Mouse (Mus musculus) midbrain, embryonic 12.5 days (tissue): ENCODE measurements around the gene Atrip. TPM values are rescaled to one million over a fixed set of nuclear protein-coding genes. Genes with fewer than 3 reads are reported as not detected.

Experiments used
- ATAC-seq: fragments of 200-750 bp; cut with Nextera tagmentation; 2 replicates; pipeline ENCODE4 v1.8.0; 2017; ENCODE audit warnings: low read depth, moderate TSS enrichment, moderate library complexity; ENCODE audit not compliant: low FRiP score
- H3K27ac ChIP-seq: fragments of 300-500 bp; sonication (generic); replicated peaks from 2 replicates; pipeline ENCODE4 v1.5.1; 2016; ENCODE audit warnings: mild to moderate bottlenecking
- H3K27me3 ChIP-seq: fragments of 300-500 bp; sonication (generic); 2 replicates; pipeline ENCODE4 v1.6.1; 2016; ENCODE audit warnings: mild to moderate bottlenecking
- H3K36me3 ChIP-seq: fragments of 300-500 bp; sonication (generic); 2 replicates; pipeline ENCODE4 v1.6.1; 2016
- H3K4me1 ChIP-seq: fragments of 300-500 bp; sonication (generic); 2 replicates; pipeline ENCODE4 v1.6.1; 2016
- H3K4me2 ChIP-seq: fragments of 300-500 bp; sonication (generic); replicated peaks from 2 replicates; pipeline ENCODE4 v1.6.1; 2016; ENCODE audit warnings: mild to moderate bottlenecking, moderate library complexity
- H3K4me3 ChIP-seq: fragments of 300-500 bp; sonication (generic); 2 replicates; pipeline ENCODE4 v1.5.1; 2016; ENCODE audit warnings: mild to moderate bottlenecking
- H3K9ac ChIP-seq: fragments of 300-500 bp; sonication (generic); replicated peaks from 2 replicates; pipeline ENCODE4 v1.6.1; 2016; ENCODE audit warnings: mild to moderate bottlenecking, moderate library complexity
- H3K9me3 ChIP-seq: fragments of 300-500 bp; sonication (generic); 2 replicates; pipeline ENCODE4 v1.6.1; 2016; ENCODE audit warnings: mild to moderate bottlenecking
- WGBS: fragments of 180-500 bp; shearing (Covaris S2); methylation state at CpG from one replicate; pipeline ENCODE4 v1.1.7; 2016; 5-methylcytosine and 5-hydroxymethylcytosine counted together
- polyA plus RNA-seq: library from polyadenylated mRNA; unstranded; fragments of >200 nt; fragmentation: Nextera tagmentation; extraction: Ambion mirVana; gene quantifications from 2 replicates; pipeline ENCODE4 v1.2.1, GENCODE M21; 2016

Gene Atrip
- polyA plus RNA-seq, 1 experiment from 2014 or later, result 32.0 TPM

GRCm38 (mm10) chr9:109082124-109082800 is 8.3 kb upstream of the Atrip start, which contains the start of the genes Ccdc51 and Tma7:
TSS of gene Ccdc51 (plus strand) at chr9:109082493.
TSS of gene Tma7 (minus strand) at chr9:109082587.
- Histone ChIP-seq H3K27me3 (no peaks in the 10 kb centered on the region), H3K4me1 (peaks cover 22% of the 10 kb centered on the region), H3K9me3 (no peaks in the 10 kb centered on the region), H3K27ac (peak within 1 kb of the TSS; percentile 63), H3K36me3 (peaks cover 26% of the 10 kb centered on the region), H3K4me3 (peak within 1 kb of the TSS; percentile 70), H3K4me2 (peak within 1 kb of the TSS; percentile 92), H3K9ac (peak within 1 kb of the TSS; percentile 88)
- peak; percentile 98 for ATAC-seq
- WGBS, result under 1% methylated on average over 37 of the region's 37 CpGs

- peak overlapping the region; percentile 70 for H3K4me3 ChIP-seq
- H3K9ac ChIP-seq, result peak overlapping the region; percentile 88
- H3K4me1 ChIP-seq, result peaks cover 22% of the 10 kb centered on the region
- peak overlapping the region; percentile 63 for H3K27ac ChIP-seq
- H3K27me3 ChIP-seq, result no peaks in the 10 kb centered on the region
- ATAC-seq, result peak; percentile 13; the same call in 1 of the 2 replicates
- peak overlapping the region; percentile 92 for H3K4me2 ChIP-seq
- H3K9me3 ChIP-seq, result no peaks in the 10 kb centered on the region
- WGBS, result 5% methylated on average over 11 of the region's 11 CpGs
- H3K36me3 ChIP-seq, result peaks cover 26% of the 10 kb centered on the region
These were observed 7.8 kb upstream of the Atrip start for GRCm38 (mm10) chr9:109081749-109082123.

GRCm38 (mm10) chr9:109080516-109080915 is 6.6 kb upstream of the Atrip start:
- peaks cover 22% of the 10 kb centered on the region for H3K4me1 ChIP-seq
- no peak overlapping the region for H3K9ac ChIP-seq
- ATAC-seq, result no peak
- H3K9me3 ChIP-seq, result no peaks in the 10 kb centered on the region
- peaks cover 26% of the 10 kb centered on the region for H3K36me3 ChIP-seq
- H3K27me3 ChIP-seq, result no peaks in the 10 kb centered on the region
- 95% methylated on average over 3 of the region's 3 CpGs for WGBS
- no peak overlapping the region for H3K27ac ChIP-seq
- H3K4me2 ChIP-seq, result peak overlapping the region; percentile 92; the same call in 1 of the 2 replicates
- no peak overlapping the region; the same call in 1 of the 2 replicates for H3K4me3 ChIP-seq

GRCm38 (mm10) chr9:109068095-109068735 is 5.7 kb downstream of the Atrip start:
- no peak overlapping the region for H3K4me2 ChIP-seq
- H3K9me3 ChIP-seq, result no peaks in the 10 kb centered on the region

GRCm38 (mm10) chr9:109060898-109061295 is 13.0 kb downstream of the Atrip start:
- no peak for ATAC-seq
- Histone ChIP-seq H3K4me1 (peaks cover 11% of the 10 kb centered on the region), H3K4me2 (no peak overlapping the region), H3K36me3 (peaks cover 79% of the 10 kb centered on the region), H3K4me3 (no peak overlapping the region), H3K9ac (no peak overlapping the region), H3K27ac (no peak overlapping the region), H3K9me3 (no peaks in the 10 kb centered on the region), H3K27me3 (no peaks in the 10 kb centered on the region)
- 94% methylated on average over 5 of the region's 5 CpGs for WGBS

More at GRCm38 (mm10) chr9:109068095-109068735, 5.7 kb downstream of the Atrip start:
- Histone ChIP-seq H3K9ac (no peak overlapping the region), H3K27me3 (no peaks in the 10 kb centered on the region), H3K27ac (no peak overlapping the region), H3K4me1 (peaks cover 13% of the 10 kb centered on the region), H3K36me3 (peaks cover 86% of the 10 kb centered on the region), H3K4me3 (no peak overlapping the region)
- 95% methylated on average over 3 of the region's 3 CpGs for WGBS
- ATAC-seq, result no peak

- H3K27me3 ChIP-seq, result no peaks in the 10 kb centered on the region
- H3K4me1 ChIP-seq, result peaks cover 12% of the 10 kb centered on the region
- H3K4me3 ChIP-seq, result no peak overlapping the region
- WGBS, result 92% methylated on average over 16 of the region's 16 CpGs
- no peak overlapping the region for H3K4me2 ChIP-seq
- no peaks in the 10 kb centered on the region for H3K9me3 ChIP-seq
- peak overlapping the region; percentile 75; the same call in 1 of the 2 replicates for H3K27ac ChIP-seq
- no peak for ATAC-seq
- peaks cover 74% of the 10 kb centered on the region for H3K36me3 ChIP-seq
- H3K9ac ChIP-seq, result peak overlapping the region; percentile 56; the same call in 1 of the 2 replicates
These were observed 13.6 kb downstream of the Atrip start for GRCm38 (mm10) chr9:109060184-109060897.

- Histone ChIP-seq H3K9me3 (no peaks in the 10 kb centered on the region), H3K9ac (peak within 1 kb of the TSS; percentile 56), H3K27ac (peak within 1 kb of the TSS; percentile 75), H3K4me2 (peak within 1 kb of the TSS; percentile 45), H3K4me3 (peak within 1 kb of the TSS; percentile 33), H3K36me3 (peaks cover 63% of the 10 kb centered on the region), H3K4me1 (peaks cover 21% of the 10 kb centered on the region), H3K27me3 (no peaks in the 10 kb centered on the region)
- peak; percentile 54 for ATAC-seq
- WGBS, result 29% methylated on average over 15 of the region's 15 CpGs
These were observed 14.6 kb downstream of the Atrip start, which contains the start of gene Trex1 for GRCm38 (mm10) chr9:109059136-109059903. TSS of gene Trex1 (minus strand) at chr9:109059734.

GRCm38 (mm10) chr9:109058006-109058765 is 15.7 kb downstream of the Atrip start:
- 93% methylated on average over 19 of the region's 19 CpGs for WGBS
- peaks cover 52% of the 10 kb centered on the region for H3K36me3 ChIP-seq
- peaks cover 22% of the 10 kb centered on the region for H3K4me1 ChIP-seq
- H3K4me3 ChIP-seq, result no peak overlapping the region
- H3K4me2 ChIP-seq, result no peak overlapping the region
- H3K9ac ChIP-seq, result no peak overlapping the region
- H3K9me3 ChIP-seq, result no peaks in the 10 kb centered on the region
- ATAC-seq, result no peak
- H3K27ac ChIP-seq, result no peak overlapping the region
- no peaks in the 10 kb centered on the region for H3K27me3 ChIP-seq

- no peak for ATAC-seq
These were observed 16.4 kb downstream of the Atrip start for GRCm38 (mm10) chr9:109057543-109057942.

GRCm38 (mm10) chr9:109056916-109057315 is 17.0 kb downstream of the Atrip start:
- H3K9me3 ChIP-seq, result no peaks in the 10 kb centered on the region
- H3K27ac ChIP-seq, result no peak overlapping the region
- peaks cover 41% of the 10 kb centered on the region for H3K36me3 ChIP-seq
- 86% methylated on average over 4 of the region's 4 CpGs for WGBS
- H3K9ac ChIP-seq, result no peak overlapping the region
- no peak overlapping the region for H3K4me2 ChIP-seq
- no peaks in the 10 kb centered on the region for H3K27me3 ChIP-seq
- peaks cover 22% of the 10 kb centered on the region for H3K4me1 ChIP-seq
- no peak overlapping the region for H3K4me3 ChIP-seq
- ATAC-seq, result no peak

More at GRCm38 (mm10) chr9:109057543-109057942, 16.4 kb downstream of the Atrip start:
- H3K4me1 ChIP-seq, result peaks cover 22% of the 10 kb centered on the region
- H3K4me2 ChIP-seq, result no peak overlapping the region
- no peaks in the 10 kb centered on the region for H3K27me3 ChIP-seq
- H3K9me3 ChIP-seq, result no peaks in the 10 kb centered on the region
- H3K27ac ChIP-seq, result no peak overlapping the region
- H3K36me3 ChIP-seq, result peaks cover 46% of the 10 kb centered on the region
- H3K4me3 ChIP-seq, result no peak overlapping the region
- H3K9ac ChIP-seq, result no peak overlapping the region
- WGBS, result 98% methylated on average over 5 of the region's 5 CpGs
